Mouse (Mus musculus): ENCODE measurements around the gene Gm10518. TPM values are rescaled to one million over a fixed set of nuclear protein-coding genes. Genes with fewer than 3 reads are reported as not detected.

The Gm10518 gene
- not detected in 2 replicates for polyA plus RNA-seq (2015; fragmentation: Nextera tagmentation; extraction: Ambion mirVana)

DNA sequence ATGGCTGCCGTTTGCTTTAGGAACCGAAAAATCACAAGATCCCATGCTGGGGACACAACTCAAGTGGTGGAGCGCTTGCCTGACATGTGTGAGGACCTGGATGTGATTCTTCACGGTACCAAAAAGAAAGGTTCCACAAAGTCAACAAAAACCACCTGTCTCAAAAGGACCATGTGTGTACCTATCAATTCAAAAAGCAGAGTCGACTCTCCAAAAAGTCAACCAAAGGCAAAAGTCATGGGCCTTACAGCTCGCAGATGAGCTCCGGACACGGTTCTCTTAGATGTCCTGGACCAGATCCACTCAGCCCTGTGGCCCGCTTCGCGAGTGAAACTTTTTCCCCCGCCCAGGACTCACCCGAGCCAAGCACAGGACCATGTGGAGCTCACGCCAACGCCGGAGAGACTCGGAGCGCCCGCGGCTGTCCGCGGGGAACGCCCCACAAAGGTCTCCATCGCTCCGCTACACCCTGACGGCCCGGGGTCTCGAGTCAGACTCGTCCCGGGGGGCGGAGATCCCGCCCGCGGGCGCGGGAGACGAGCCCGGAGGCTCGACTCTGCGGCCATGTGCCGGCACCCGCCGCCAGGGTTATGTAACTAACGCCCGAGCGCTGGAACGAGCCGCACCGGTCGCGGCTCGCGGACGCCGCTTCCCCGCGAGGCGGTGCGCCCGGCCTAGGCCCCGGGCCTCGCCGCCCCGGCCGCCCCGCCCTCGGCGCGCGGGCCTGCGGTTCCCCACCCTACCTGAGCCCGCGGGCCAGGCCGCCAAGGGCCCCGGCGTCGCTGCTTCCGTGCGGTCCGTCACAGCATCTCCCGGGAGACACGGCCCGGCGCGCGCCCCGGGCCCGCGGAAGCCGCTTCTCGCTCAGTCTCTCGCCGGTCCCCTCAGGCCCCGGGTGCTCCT is at the start of gene Gm10518:
Gene Gm10518 (plus strand): TSS at position 767 of the 903 bp plus-strand sequence.
- under 1% methylated on average over 88 of the region's 94 CpGs for WGBS
- peaks cover 5% of the 10 kb centered on the region; the same call in 1 of the 2 replicates for H3K36me3 ChIP-seq (ENCODE audit: control insufficient read depth, insufficient read depth, low read length)
- H3K4me3 ChIP-seq (ENCODE audit: low read length) = peak within 1 kb of the TSS; percentile 88
- peak within 1 kb of the TSS; percentile 96 for H3K9ac ChIP-seq (ENCODE audit: low read length)
- H3K4me1 ChIP-seq (replicated peaks; ENCODE audit: control insufficient read depth, insufficient read depth, low read length) = peaks cover 20% of the 10 kb centered on the region
- H3K9me3 ChIP-seq (ENCODE audit: control insufficient read depth, low read length) = no peaks in the 10 kb centered on the region
- H3K4me2 ChIP-seq (ENCODE audit: low read depth, low read length) = peak within 1 kb of the TSS; percentile 88
- H3K27me3 ChIP-seq (ENCODE audit: control insufficient read depth, insufficient read depth, low read depth, low read length) = no peaks in the 10 kb centered on the region
- peak; percentile 57 for ATAC-seq (ENCODE audit: low read depth)
- H3K27ac ChIP-seq (ENCODE audit: low read length) = peak within 1 kb of the TSS; percentile 99

DNA sequence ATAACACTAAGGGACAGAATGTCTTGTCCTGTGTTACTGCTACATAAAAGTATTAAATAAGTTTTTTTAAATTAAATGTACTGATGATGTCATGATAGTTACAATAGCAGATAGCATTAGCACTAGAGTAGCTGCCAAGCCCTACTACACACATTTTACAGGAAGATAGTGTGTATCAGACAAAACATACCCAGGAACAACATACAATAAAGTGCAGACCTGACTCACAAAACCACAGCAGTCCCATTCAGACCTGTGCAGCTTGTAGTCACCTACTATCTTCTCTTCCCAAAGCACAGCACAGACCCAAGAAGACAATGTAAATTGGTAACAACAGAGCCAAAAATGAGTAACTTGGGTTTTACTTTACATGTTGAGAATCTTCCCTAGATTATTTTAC is 46.7 kb upstream of the Gm10518 start:
- H3K4me3 ChIP-seq (ENCODE audit: low read length) = no peak overlapping the region
- peaks cover 48% of the 10 kb centered on the region for H3K36me3 ChIP-seq (ENCODE audit: control insufficient read depth, insufficient read depth, low read length)
- no peak overlapping the region for H3K9ac ChIP-seq (ENCODE audit: low read length)
- H3K27ac ChIP-seq (ENCODE audit: low read length) = no peak overlapping the region
- H3K9me3 ChIP-seq (ENCODE audit: control insufficient read depth, low read length) = no peaks in the 10 kb centered on the region
- ATAC-seq (ENCODE audit: low read depth) = no peak
- no peaks in the 10 kb centered on the region for H3K27me3 ChIP-seq (ENCODE audit: control insufficient read depth, insufficient read depth, low read depth, low read length)
- no peaks in the 10 kb centered on the region for H3K4me1 ChIP-seq (replicated peaks; ENCODE audit: control insufficient read depth, insufficient read depth, low read length)
- no peak overlapping the region for H3K4me2 ChIP-seq (ENCODE audit: low read depth, low read length)

DNA sequence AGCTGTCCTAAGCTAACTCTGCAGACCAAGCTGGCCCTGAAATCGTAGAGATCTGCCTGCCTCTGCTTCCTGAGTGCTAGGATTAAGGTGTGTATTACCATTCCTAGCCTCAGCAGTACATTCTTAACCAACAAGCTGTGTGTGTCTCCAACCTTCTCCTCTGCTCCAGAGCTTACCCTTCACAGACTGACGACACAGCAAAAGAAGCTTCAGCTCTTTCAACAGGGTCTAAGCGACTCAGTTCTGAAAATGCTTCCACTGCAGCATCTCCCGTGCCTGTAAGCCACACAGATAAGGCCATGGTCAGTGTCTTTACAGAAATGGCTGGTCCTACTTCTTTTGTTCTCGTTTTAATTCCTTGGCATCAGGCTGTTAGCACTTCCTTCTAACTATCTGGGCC is 43.1 kb upstream of the Gm10518 start:
- H3K4me2 ChIP-seq (ENCODE audit: low read depth, low read length) = no peak overlapping the region
- H3K27me3 ChIP-seq (ENCODE audit: control insufficient read depth, insufficient read depth, low read depth, low read length) = no peaks in the 10 kb centered on the region
- H3K9me3 ChIP-seq (ENCODE audit: control insufficient read depth, low read length) = no peaks in the 10 kb centered on the region
- no peaks in the 10 kb centered on the region for H3K4me1 ChIP-seq (replicated peaks; ENCODE audit: control insufficient read depth, insufficient read depth, low read length)
- 90% methylated on average over 5 of the region's 5 CpGs for WGBS
- peaks cover 44% of the 10 kb centered on the region for H3K36me3 ChIP-seq (ENCODE audit: control insufficient read depth, insufficient read depth, low read length)
- no peak overlapping the region for H3K27ac ChIP-seq (ENCODE audit: low read length)
- no peak for ATAC-seq (ENCODE audit: low read depth)
- no peak overlapping the region for H3K9ac ChIP-seq (ENCODE audit: low read length)
- no peak overlapping the region for H3K4me3 ChIP-seq (ENCODE audit: low read length)

DNA sequence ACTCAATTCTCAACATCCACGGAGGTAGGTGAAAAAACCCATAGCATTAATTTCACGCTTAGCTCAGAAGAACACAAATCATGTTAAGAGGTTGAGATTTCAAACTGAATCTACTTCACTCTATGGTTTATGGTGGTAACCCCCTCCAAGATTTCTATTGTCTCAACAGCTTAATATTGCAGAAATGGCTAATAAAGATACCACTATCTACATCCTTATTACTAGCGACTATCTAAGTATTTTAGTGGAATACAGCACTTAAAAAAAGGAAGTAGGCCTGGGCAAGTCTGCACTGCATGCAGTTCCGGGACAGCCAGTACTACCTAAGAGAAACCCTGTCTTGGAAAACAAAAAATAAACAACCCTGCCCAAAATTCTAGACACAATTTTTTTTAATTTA is 42.6 kb upstream of the Gm10518 start:
- H3K36me3 ChIP-seq (ENCODE audit: control insufficient read depth, insufficient read depth, low read length) = peaks cover 46% of the 10 kb centered on the region
- H3K9ac ChIP-seq (ENCODE audit: low read length) = no peak overlapping the region
- H3K27ac ChIP-seq (ENCODE audit: low read length) = no peak overlapping the region
- H3K9me3 ChIP-seq (ENCODE audit: control insufficient read depth, low read length) = no peaks in the 10 kb centered on the region
- H3K27me3 ChIP-seq (ENCODE audit: control insufficient read depth, insufficient read depth, low read depth, low read length) = no peaks in the 10 kb centered on the region
- no peak for ATAC-seq (ENCODE audit: low read depth)
- WGBS = 92% methylated on average over 4 of the region's 4 CpGs
- H3K4me3 ChIP-seq (ENCODE audit: low read length) = no peak overlapping the region
- H3K4me2 ChIP-seq (ENCODE audit: low read depth, low read length) = no peak overlapping the region
- H3K4me1 ChIP-seq (replicated peaks; ENCODE audit: control insufficient read depth, insufficient read depth, low read length) = no peaks in the 10 kb centered on the region

DNA sequence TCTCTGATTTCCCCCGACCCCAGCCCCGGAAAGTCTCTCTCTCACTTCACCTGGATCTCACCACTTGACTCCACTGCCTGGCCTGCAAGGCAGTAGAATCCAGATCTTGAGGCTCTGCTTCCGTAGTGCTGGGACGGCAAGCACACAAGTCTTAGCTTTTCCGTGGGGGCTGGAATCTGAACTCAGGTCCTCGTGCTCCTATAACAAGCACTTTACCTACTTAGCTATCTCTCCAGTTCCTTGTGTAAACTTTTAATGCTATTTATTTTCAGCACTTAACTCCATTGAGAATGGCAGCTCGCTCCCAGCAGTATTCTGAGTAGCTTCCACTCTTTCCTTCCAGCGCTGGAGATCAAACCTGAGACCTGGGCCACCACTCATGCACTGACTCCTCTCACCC is 26.3 kb upstream of the Gm10518 start:
- Histone ChIP-seq H3K4me1 (replicated peaks; ENCODE audit: control insufficient read depth, insufficient read depth, low read length) (no peaks in the 10 kb centered on the region), H3K27ac (ENCODE audit: low read length) (no peak overlapping the region), H3K4me3 (ENCODE audit: low read length) (no peak overlapping the region), H3K9me3 (ENCODE audit: control insufficient read depth, low read length) (no peaks in the 10 kb centered on the region), H3K4me2 (ENCODE audit: low read depth, low read length) (no peak overlapping the region), H3K9ac (ENCODE audit: low read length) (no peak overlapping the region), H3K36me3 (ENCODE audit: control insufficient read depth, insufficient read depth, low read length) (peaks cover 44% of the 10 kb centered on the region), H3K27me3 (ENCODE audit: control insufficient read depth, insufficient read depth, low read depth, low read length) (no peaks in the 10 kb centered on the region)
- peak; percentile 81 for ATAC-seq (ENCODE audit: low read depth)
- 69% methylated on average over 8 of the region's 8 CpGs for WGBS

DNA sequence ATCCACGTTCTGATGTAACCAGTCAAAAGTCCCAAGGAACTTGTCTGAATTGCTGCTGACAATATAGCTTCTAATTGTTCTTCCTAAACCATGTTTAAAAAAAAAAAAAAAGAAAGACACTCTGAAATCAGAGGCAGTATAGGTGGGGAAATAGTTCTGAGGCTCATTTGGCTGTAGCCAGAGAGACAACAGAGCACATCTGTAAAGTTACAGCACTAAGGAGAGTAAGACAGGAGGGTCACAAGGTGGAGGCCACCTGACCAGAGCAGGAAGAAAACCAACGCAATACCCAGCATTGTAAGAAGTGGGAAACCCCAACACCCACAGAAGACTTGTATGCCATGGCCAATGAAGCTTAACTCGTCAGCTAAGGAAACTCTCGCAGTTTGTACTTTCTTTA is 19.1 kb upstream of the Gm10518 start:
- no peak for ATAC-seq (ENCODE audit: low read depth)

DNA sequence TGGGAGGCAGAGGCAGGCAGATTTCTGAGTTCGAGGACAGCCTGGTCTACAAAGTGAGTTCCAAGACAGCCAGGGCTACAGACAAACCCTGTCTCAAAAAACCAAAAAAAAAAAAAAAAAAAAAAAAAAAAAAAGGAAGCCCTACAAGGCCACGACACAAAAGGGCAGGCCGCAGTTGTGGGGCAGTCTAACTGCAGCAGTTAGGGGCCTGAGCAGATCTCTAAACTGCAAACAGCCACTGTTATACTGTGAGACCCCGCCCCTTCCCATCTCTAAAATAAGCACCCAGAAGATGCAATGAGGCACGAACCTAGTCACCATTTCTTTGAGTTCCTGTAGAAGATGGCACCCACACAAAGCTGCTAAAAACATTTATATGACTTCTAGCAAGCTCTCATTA is 17.7 kb upstream of the Gm10518 start:
- H3K4me1 ChIP-seq (replicated peaks; ENCODE audit: control insufficient read depth, insufficient read depth, low read length) = no peaks in the 10 kb centered on the region
- no peak overlapping the region for H3K27ac ChIP-seq (ENCODE audit: low read length)
- peaks cover 45% of the 10 kb centered on the region for H3K36me3 ChIP-seq (ENCODE audit: control insufficient read depth, insufficient read depth, low read length)
- H3K4me3 ChIP-seq (ENCODE audit: low read length) = no peak overlapping the region
- no peaks in the 10 kb centered on the region for H3K9me3 ChIP-seq (ENCODE audit: control insufficient read depth, low read length)
- no peak for ATAC-seq (ENCODE audit: low read depth)
- H3K4me2 ChIP-seq (ENCODE audit: low read depth, low read length) = no peak overlapping the region
- H3K27me3 ChIP-seq (ENCODE audit: control insufficient read depth, insufficient read depth, low read depth, low read length) = no peaks in the 10 kb centered on the region
- H3K9ac ChIP-seq (ENCODE audit: low read length) = no peak overlapping the region
- WGBS = 89% methylated on average over 5 of the region's 5 CpGs

More for the DNA sequence above, 19.1 kb upstream of the Gm10518 start:
- 81% methylated on average over 4 of the region's 4 CpGs for WGBS
- Histone ChIP-seq H3K4me3 (ENCODE audit: low read length) (no peak overlapping the region), H3K4me1 (replicated peaks; ENCODE audit: control insufficient read depth, insufficient read depth, low read length) (no peaks in the 10 kb centered on the region), H3K27ac (ENCODE audit: low read length) (no peak overlapping the region), H3K36me3 (ENCODE audit: control insufficient read depth, insufficient read depth, low read length) (peaks cover 43% of the 10 kb centered on the region), H3K27me3 (ENCODE audit: control insufficient read depth, insufficient read depth, low read depth, low read length) (no peaks in the 10 kb centered on the region), H3K9me3 (ENCODE audit: control insufficient read depth, low read length) (no peaks in the 10 kb centered on the region), H3K4me2 (ENCODE audit: low read depth, low read length) (no peak overlapping the region), H3K9ac (ENCODE audit: low read length) (no peak overlapping the region)

DNA sequence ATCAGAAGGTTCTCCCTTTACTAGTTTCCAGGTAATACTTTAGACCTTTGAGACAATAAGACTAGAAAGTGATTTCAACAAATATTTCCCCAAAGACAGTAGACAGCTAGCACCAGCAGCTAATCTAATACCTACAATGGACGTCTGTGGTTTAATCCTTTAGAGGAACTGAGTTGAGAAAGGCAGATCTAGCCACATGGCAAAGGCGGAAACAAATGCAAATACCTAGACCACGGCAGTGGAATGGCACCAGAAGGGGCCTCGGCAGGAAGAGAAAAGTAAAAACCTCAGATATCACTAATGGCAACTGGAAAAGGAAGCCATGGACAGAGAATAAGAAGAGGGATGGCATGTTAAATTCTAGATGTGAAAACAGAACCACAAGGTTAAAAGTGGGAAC is 15.9 kb upstream of the Gm10518 start:
- Histone ChIP-seq H3K27me3 (ENCODE audit: control insufficient read depth, insufficient read depth, low read depth, low read length) (no peaks in the 10 kb centered on the region), H3K4me2 (ENCODE audit: low read depth, low read length) (no peak overlapping the region), H3K4me3 (ENCODE audit: low read length) (no peak overlapping the region), H3K27ac (ENCODE audit: low read length) (no peak overlapping the region), H3K9ac (ENCODE audit: low read length) (no peak overlapping the region), H3K9me3 (ENCODE audit: control insufficient read depth, low read length) (no peaks in the 10 kb centered on the region), H3K36me3 (ENCODE audit: control insufficient read depth, insufficient read depth, low read length) (peaks cover 42% of the 10 kb centered on the region), H3K4me1 (replicated peaks; ENCODE audit: control insufficient read depth, insufficient read depth, low read length) (no peaks in the 10 kb centered on the region)
- ATAC-seq (ENCODE audit: low read depth) = no peak
- 83% methylated on average over 4 of the region's 4 CpGs for WGBS

DNA sequence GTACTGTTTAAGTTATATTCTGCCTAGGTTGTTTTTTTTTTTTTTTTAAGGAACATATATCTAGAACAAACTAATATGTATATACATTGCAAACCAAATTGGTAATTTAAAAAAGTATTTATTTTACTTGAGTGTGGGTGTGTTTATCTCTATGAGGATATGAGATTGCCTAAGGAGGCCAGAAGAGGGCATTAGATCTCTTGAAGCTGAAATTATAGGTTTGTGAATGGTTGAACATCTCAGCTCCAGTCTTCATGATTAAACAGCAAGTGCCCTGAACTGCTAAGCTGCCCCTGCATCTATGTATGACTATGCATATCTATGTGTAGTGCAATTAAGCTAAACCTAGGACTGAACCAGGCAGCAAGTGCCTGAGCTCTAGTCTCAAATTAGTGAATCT is 4.4 kb upstream of the Gm10518 start:
- Histone ChIP-seq H3K9me3 (ENCODE audit: control insufficient read depth, low read length) (no peaks in the 10 kb centered on the region), H3K27ac (ENCODE audit: low read length) (no peak overlapping the region), H3K4me1 (replicated peaks; ENCODE audit: control insufficient read depth, insufficient read depth, low read length) (peaks cover 16% of the 10 kb centered on the region), H3K4me2 (ENCODE audit: low read depth, low read length) (no peak overlapping the region), H3K36me3 (ENCODE audit: control insufficient read depth, insufficient read depth, low read length) (peaks cover 29% of the 10 kb centered on the region), H3K4me3 (ENCODE audit: low read length) (no peak overlapping the region), H3K9ac (ENCODE audit: low read length) (no peak overlapping the region), H3K27me3 (ENCODE audit: control insufficient read depth, insufficient read depth, low read depth, low read length) (no peaks in the 10 kb centered on the region)
- ATAC-seq (ENCODE audit: low read depth) = no peak

All from lung, embryonic 16.5 days (tissue).